Mouse (Mus musculus) embryonic fibroblast, embryonic 13.5 days (primary cell): ENCODE results near the gene Lzts2. TPM values are rescaled to one million over a fixed set of nuclear protein-coding genes. Genes with fewer than 3 reads are reported as not detected.

Experiments
- H3K27ac ChIP-seq: 2 replicates; pipeline ENCODE4 v1.5.1; 2012; ENCODE audit warnings: low read length, control low read depth, inconsistent platforms; ENCODE audit not compliant: insufficient read depth
- H3K4me1 ChIP-seq: 2 replicates; pipeline ENCODE4 v1.6.1; 2011; ENCODE audit warnings: low read length; ENCODE audit not compliant: control insufficient read depth, insufficient read depth
- H3K4me3 ChIP-seq: 2 replicates; pipeline ENCODE4 v1.5.1; 2011; ENCODE audit warnings: mild to moderate bottlenecking, control low read depth, low read length; ENCODE audit not compliant: insufficient read depth
- CTCF ChIP-seq: IDR thresholded peaks from 2 replicates; pipeline ENCODE4 v1.5.1; 2011; ENCODE audit warnings: mild to moderate bottlenecking, control low read depth, low read length, moderate library complexity, borderline replicate concordance; ENCODE audit not compliant: insufficient read depth
- POLR2A ChIP-seq: IDR thresholded peaks from 2 replicates; pipeline ENCODE4 v1.6.1; 2011; ENCODE audit warnings: low read depth, mild to moderate bottlenecking, control low read depth, low read length, moderate library complexity
- polyA plus RNA-seq: library from polyadenylated mRNA; stranded (reverse); fragments of >200 nt; gene quantifications from 2 replicates; pipeline ENCODE4 v1.2.4, GENCODE M21; 2011; ENCODE audit warnings: low read depth; ENCODE audit not compliant: missing spikeins, insufficient read length

Lzts2 gene
- polyA plus RNA-seq, 1 experiment: 54.1 TPM

- no peak overlapping the region for H3K27ac ChIP-seq
Observed at GRCm38 (mm10) chr19:45024775-45025174, 10.6 kb downstream of the Lzts2 start.

DNA sequence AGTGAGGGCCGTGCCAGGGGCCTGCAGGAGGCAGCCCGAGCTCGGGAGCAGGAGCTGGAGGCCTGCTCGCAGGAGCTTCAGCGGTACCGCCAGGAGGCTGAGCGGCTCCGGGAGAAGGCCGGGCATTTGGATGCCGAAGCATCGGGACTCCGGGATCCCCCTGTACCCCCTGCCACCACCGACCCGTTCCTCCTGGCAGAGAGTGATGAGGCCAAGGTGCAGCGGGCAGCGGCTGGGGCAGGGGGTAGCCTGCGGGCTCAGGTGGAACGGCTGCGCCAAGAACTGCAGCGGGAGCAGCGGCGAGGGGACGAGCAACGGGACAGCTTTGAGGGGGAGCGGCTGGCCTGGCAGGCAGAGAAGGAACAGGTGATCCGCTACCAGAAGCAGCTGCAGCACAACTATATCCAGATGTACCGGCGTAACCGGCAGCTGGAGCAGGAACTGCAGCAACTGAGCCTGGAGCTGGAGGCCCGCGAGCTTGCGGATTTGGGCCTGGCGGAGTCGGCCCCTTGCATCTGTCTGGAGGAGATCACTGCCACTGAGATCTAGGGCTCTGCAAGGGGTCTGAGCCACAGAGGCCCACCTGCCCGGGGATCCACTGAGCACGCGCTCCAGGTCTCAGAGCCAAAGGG, 11.8 kb downstream of the Lzts2 start:
- H3K4me3 ChIP-seq: no peak overlapping the region
- TF ChIP-seq CTCF (no peak), POLR2A (no peak)
- H3K4me1 ChIP-seq: no peaks in the 10 kb centered on the region
- H3K27ac ChIP-seq: no peak overlapping the region

More at GRCm38 (mm10) chr19:45024775-45025174, 10.6 kb downstream of the Lzts2 start:
- H3K4me1 ChIP-seq: no peaks in the 10 kb centered on the region; the same call in 1 of the 2 replicates
- TF ChIP-seq CTCF (no peak), POLR2A (no peak)
- H3K4me3 ChIP-seq: no peak overlapping the region

GRCm38 (mm10) chr19:45026958-45027670, 12.9 kb downstream of the Lzts2 start:
- Histone ChIP-seq H3K4me3 (no peak overlapping the region), H3K27ac (no peak overlapping the region), H3K4me1 (no peaks in the 10 kb centered on the region)
- TF ChIP-seq CTCF (no peak), POLR2A (no peak)

GRCm38 (mm10) chr19:45027848-45028247, 13.6 kb downstream of the Lzts2 start:
- no peak overlapping the region for H3K27ac ChIP-seq
- H3K4me3 ChIP-seq: no peak overlapping the region
- TF ChIP-seq CTCF (no peak), POLR2A (no peak)
- H3K4me1 ChIP-seq: no peaks in the 10 kb centered on the region

DNA sequence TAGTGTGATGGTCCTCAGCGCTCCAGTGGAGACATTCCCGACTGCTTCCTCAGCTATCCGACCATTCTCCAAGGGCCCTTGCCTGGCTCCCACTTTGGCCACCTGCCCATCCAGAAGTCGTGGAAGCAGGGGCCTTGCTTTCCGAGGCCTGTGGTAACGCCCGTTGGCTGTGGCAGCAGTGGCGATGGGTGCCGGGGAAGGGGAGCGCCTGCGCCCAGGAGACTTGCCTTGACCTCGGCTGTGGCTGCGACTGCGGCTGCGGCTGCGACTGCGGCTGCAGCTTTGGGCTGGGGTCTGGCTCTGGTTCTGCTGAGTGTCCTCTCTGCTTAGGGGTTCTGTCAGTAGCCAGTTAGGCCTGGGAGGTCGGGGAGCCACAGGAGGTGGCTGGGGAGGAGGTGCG, 14.5 kb downstream of the Lzts2 start:
- H3K4me3 ChIP-seq: no peak overlapping the region
- TF ChIP-seq POLR2A: no peak
- no peak for TF ChIP-seq CTCF
- H3K27ac ChIP-seq: no peak overlapping the region
- H3K4me1 ChIP-seq: no peaks in the 10 kb centered on the region

DNA sequence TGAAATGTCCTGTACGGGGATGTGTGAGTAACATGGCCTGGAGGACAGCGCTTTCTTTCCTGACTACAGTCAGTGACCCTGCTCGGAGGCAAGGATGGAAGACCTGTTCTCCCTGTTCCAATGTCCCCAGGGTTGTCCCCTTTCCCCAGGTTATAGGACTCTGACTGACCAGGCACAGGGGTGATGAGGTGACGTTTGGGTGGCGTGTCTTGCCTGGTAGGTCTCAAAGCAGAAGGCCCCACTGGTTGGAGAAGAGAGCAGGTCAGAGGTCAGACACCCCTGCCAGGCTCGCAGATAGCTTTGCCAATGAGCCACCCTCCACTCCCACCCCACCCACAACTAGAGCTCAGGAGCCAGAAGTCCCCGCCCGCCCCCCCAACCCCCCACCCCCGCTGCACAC, 15.4 kb downstream of the Lzts2 start:
- no peak for TF ChIP-seq POLR2A
- Histone ChIP-seq H3K27ac (no peak overlapping the region), H3K4me3 (no peak overlapping the region), H3K4me1 (no peaks in the 10 kb centered on the region)

DNA sequence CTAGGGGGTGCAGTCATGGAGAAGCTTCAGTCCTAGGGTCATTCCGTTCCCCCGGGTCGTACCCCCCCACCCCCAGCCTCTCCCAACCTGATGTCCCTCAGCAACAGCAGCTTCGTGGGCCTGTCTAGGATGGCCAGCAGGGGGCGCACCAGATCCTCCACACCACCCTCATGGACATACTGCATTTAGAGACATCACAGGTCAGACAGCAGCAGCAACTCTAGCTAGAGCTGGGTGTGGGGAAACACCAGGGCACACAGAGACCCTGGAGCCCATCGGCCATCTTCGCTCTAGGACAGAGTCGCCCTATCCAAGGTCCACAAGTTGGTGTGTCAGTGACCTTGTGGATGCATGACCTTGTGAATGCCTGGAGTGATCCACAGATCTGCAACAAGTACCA, 15.9 kb downstream of the Lzts2 start:
- Histone ChIP-seq H3K4me1 (no peaks in the 10 kb centered on the region), H3K4me3 (no peak overlapping the region), H3K27ac (no peak overlapping the region)
- TF ChIP-seq CTCF (peak; percentile 89), POLR2A (no peak)

DNA sequence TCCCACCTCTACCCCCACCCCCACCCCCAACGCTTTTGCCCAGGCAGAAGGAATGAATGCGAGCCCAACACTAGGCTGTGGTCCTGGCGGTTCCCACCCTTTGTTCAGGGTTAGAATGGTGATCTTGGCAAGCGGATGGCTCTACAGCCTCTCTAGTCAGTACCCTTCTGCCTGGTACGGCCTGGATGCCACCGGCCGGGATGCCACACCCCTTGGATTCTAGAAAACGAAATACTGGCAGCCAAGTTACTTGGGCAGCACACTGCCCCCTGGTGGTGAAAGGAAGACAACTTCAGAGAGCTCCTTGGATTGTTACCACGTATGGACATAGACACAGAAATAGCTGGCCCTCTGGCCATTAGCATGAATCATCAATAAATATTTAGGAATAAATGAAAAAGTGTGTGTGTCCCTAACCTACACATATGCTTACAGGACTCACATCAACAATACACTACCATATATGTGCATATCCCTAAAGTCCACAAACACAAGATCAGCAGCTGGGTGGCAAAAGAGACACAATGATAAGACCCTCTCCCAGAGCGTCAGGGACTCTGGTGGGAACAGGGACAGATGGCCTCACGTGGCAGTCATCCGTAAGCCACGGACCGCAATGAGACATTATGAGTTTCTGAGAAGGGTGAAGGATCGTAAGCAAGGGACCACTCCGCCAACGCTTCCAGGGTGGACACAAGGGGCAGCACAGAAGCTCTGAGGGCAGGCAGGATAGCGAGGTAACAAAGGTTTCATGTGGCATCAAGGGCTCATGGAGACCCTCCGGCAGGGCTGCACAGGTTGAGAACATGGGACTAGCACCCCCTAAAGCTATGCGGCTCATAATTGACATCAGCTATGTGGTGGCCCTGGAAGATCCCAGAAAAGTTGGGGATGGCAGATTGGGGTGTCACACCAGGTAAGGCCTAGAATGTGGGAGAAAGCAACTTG, 16.8 kb downstream of the Lzts2 start:
- H3K4me1 ChIP-seq: no peaks in the 10 kb centered on the region
- no peak overlapping the region for H3K4me3 ChIP-seq
- H3K27ac ChIP-seq: no peak overlapping the region
- TF ChIP-seq POLR2A: no peak
- peak; percentile 51; the same call in 1 of the 2 replicates for TF ChIP-seq CTCF

- H3K4me3 ChIP-seq: no peak overlapping the region
- no peak overlapping the region for H3K27ac ChIP-seq
- TF ChIP-seq CTCF (peak; percentile 54; the same call in 1 of the 2 replicates), POLR2A (no peak)
- H3K4me1 ChIP-seq: no peaks in the 10 kb centered on the region
Observed at GRCm38 (mm10) chr19:45031780-45032179, 17.6 kb downstream of the Lzts2 start.

- Histone ChIP-seq H3K4me1 (no peaks in the 10 kb centered on the region), H3K27ac (no peak overlapping the region)
- TF ChIP-seq CTCF (0 out of 2 replicates have a peak, but pooled peaks have one; percentile 16), POLR2A (no peak)
Observed at GRCm38 (mm10) chr19:45032570-45033332, 18.5 kb downstream of the Lzts2 start.

More at GRCm38 (mm10) chr19:45032570-45033332, 18.5 kb downstream of the Lzts2 start:
- H3K4me3 ChIP-seq: no peak overlapping the region
